Mouse (Mus musculus) megakaryocyte-erythroid progenitor cell, adult 5-6 weeks (primary cell): ENCODE results near the gene Arrdc3. TPM values are rescaled to one million over a fixed set of nuclear protein-coding genes. Genes with fewer than 3 reads are reported as not detected.

Experiments
- ATAC-seq: replicated peaks from 2 replicates; pipeline ENCODE4 v1.8.0; 2016; ENCODE audit warnings: mild to moderate bottlenecking, inconsistent platforms; ENCODE audit not compliant: severe bottlenecking, poor library complexity, low FRiP score, low TSS enrichment
- total RNA-seq, 2 experiments: library from RNA; stranded (forward) in 1 of 2; stranded (reverse) in 1 of 2; fragments of 200-1000, 215-1000 nt in 1 of 2; fragments of >200 nt in 1 of 2; fragmentation: Nextera tagmentation in 1 of 2; gene quantifications; 2 replicates each; pipeline ENCODE4 v1.2.3; 2014 to 2017

The Arrdc3 gene
- total RNA-seq, 2 experiments from 2014 or later = 17.6 to 18.9 TPM

DNA sequence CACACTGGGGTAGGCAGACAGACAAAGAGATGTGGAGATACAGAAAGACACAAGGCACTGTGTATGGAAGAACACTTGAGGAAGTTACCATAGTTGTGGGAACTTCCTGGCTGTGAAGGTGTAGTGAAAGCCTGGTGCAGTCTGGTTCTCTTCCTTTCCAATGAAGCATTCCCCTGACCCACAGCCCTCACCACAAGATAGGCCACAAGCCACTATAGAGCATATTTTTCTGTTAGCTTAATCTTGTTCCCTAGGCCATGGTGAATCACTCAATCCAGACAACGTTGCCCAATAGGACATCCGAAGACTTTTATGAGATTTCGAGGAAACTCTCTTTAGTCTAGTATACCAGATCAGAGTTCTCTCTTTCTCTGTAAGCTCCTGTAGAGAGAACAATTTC lies 19.6 kb downstream of the Arrdc3 start:
- ATAC-seq = no peak

DNA sequence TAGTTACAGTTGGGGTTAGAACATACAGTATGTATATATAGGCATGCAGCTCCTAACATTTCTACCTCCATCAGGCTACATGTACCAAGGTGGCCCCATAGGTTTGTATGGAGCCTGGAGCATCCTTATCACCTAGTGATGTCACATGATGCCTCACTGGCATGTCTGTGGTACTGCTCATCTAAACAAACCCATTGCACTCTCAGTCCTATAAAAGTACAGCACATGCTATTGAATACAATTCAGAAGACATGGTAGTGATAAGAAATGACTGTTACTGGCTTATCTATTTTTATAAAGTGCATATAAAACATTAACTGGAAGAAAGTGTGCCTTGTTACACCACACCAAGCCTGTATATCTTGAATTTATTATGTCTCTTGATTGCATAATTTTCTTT lies 30.2 kb downstream of the Arrdc3 start:
- ATAC-seq = peak; percentile 69

GRCm38 (mm10) chr13:80920939-80921338 lies 37.8 kb downstream of the Arrdc3 start:
- peak; percentile 68 for ATAC-seq

- ATAC-seq = no peak
Observed at GRCm38 (mm10) chr13:80921593-80922327, 38.6 kb downstream of the Arrdc3 start.

DNA sequence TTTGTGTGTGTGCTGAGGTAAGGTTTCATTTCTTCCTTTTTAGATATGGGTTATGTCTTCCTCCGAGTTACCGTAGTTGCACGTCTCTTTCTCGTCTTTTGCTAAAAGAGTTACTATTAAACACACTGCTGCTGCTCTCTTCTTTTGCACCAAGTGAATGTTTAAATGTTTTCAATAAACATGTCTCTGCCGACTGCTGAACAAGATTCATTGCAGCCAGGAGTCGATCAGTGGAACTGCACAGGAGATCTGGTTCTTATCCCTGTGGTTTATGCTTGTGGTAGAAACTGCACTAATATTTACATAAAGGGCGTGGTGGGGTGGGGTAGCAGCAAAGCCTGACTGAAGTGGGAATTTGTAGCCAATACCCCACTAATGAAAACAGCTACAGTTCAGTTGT lies 45.0 kb downstream of the Arrdc3 start:
- ATAC-seq = peak; percentile 68

DNA sequence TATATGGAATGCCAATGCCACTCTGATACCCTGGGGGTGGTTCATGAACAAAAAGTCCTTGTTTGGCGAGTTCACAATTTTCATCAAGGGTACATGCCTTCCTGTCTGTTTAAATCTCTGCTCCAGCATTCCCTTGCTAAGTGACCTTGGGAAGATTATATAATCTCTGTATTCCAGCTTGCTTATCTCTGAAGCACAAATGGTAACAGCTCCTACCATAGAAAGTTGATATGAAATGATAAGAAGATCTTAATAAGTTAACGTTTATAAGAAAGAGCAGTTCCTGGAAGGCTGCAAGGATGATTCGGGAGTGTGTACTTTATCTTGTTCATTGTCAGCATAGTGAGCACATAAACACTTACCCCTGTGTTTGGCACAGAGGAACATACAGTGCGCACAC lies 46.8 kb downstream of the Arrdc3 start:
- ATAC-seq = no peak

GRCm38 (mm10) chr13:80932816-80933402 lies 49.7 kb downstream of the Arrdc3 start:
- ATAC-seq = no peak

DNA sequence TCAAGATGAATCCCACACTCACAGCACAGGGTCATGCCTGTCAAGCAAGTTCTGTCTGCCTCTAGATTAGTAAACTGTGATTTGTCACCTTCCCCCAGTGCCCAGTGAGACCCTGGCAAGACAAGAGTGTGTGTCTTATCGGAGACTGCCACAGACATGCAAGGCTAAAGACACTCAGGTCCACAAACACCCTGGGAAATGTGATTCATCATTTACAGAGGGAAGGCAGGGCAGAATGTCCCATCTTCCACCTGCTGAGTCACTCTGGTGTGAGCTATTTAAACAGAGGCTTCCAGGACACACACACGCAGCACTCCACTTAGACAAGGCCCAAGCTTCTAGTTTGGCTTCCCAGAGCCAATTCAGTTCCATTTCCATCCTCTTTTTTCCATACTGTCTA lies 53.2 kb downstream of the Arrdc3 start:
- ATAC-seq = no peak

GRCm38 (mm10) chr13:80939228-80939627 lies 56.0 kb downstream of the Arrdc3 start:
- ATAC-seq = no peak

GRCm38 (mm10) chr13:80939866-80940265 lies 56.7 kb downstream of the Arrdc3 start:
- ATAC-seq = no peak

GRCm38 (mm10) chr13:80940421-80940820 lies 57.2 kb downstream of the Arrdc3 start:
- no peak for ATAC-seq

DNA sequence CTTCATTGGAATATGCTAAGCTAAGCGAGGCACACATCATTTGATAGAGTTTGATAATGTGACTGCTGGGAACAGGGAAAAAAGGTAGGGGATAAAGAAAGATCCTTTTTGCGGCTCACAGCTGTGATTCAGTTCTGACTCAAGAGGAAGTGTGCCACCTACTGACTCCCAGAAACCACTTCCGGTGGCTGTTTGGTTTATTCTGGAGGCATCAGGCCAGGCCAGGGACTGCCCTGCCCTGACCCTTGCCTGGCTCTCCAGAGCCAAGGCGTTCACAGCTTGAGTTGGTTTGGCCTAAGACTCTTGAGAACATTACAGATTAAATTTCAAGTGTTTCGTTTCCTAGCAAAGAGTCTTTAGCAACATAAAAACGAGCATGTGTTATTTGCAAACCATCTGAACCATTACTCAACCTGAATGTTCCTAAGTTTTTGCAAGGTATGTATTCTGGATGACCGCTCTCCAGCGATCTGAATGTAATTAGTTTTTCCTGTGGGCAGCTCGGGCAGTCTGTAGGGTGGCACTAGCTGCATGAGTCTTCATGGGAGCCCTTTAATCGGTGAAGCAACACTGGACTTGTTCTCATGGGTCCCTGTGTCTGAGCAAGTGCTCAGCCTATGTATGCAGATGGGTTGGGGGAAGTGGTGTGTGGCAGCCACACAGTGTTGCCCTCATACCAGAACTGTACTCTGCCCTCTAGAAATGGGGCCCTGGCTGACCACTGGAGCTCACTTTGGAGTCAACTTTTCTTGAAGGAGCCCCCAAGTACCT lies 57.9 kb downstream of the Arrdc3 start:
- ATAC-seq = peak; percentile 71

DNA sequence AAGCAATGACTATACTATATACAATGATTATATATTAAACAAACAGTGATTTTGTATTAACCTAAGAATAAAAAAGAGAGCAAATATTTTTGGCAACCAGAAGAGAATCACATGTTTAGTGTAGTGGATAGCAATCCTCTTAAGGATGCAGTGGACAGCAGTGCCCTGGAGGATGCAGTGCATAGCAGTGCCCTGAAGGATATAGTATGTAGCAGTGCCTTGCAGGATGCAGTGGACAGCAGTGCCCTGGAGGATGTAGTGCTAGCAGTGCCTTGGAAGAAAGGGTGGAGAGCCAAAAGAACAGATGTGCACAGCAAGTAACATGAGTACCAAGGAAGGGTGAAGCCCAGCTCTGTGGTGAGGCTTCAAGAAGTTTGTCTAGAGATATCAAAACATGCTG lies 61.3 kb downstream of the Arrdc3 start:
- ATAC-seq = no peak
